Mouse (Mus musculus): Measurements from ENCODE around the gene Ccn2. TPM values are rescaled to one million over a fixed set of nuclear protein-coding genes. Genes with fewer than 3 reads are reported as not detected.

Ccn2 gene
- polyA plus RNA-seq, 1 experiment from 2014 or later, result 36.8 TPM

DNA sequence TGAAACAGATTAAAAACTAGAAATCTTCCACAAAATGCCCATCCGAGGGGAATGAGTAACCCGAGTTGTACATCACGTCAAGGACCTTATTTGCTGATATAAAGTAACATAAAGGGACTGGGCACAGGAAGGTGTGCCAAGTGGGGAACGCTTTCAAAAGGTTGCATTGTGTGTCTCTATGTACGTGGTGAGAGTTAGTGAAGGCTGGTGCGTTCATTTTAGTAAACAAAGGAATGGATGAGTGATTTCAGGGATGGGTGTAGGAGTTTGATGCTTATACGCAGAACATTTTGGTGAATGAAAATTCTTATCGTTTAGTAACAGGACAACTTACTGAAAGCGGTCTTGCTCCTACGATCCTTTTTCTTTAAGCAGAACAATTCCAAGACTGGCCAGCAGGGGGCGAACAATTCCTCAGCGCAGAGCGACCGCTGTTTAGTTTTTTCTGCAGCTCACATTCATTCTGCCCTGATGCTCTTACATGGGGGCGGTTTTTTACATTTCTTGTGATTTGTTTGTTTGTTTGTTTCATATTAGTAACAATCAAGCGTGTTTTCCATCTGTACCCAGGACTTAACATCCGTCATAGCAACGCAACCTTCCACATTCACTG lies 35.3 kb downstream of the Ccn2 start:
- Histone ChIP-seq H3K27ac (replicated peaks) (no peak overlapping the region), H3K9me3 (no peaks in the 10 kb centered on the region), H3K4me1 (peaks cover 27% of the 10 kb centered on the region), H3K9ac (no peak overlapping the region), H3K36me3 (no peaks in the 10 kb centered on the region), H3K4me3 (no peak overlapping the region), H3K4me2 (peak overlapping the region; percentile 58), H3K27me3 (replicated peaks) (no peaks in the 10 kb centered on the region)
- WGBS, result 24% methylated on average over 18 of the region's 18 CpGs
- ATAC-seq (ENCODE audit: extremely low read depth, insufficient number of reproducible peaks, low FRiP score, low TSS enrichment), result no peak

DNA sequence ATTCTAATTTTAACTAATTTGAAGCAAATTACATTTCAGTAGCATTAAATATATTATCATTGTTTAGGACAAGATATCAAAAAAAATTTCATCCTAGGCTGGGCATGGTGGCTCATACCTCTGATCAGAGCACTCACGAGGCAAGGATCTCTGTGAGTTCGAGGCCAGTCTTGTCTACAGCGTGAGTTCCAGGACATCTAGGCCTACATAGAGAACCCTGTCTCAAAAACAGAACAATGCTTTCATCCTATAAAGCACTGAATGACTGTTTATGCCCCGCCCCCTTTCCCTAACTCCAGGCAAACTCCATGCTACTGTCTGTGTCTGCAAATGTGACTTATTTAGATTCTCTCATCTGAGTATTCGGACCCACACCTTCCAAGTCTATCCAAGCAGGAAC lies 35.9 kb downstream of the Ccn2 start:
- H3K27ac ChIP-seq (replicated peaks), result no peak overlapping the region
- no peak overlapping the region for H3K9ac ChIP-seq
- H3K4me2 ChIP-seq, result no peak overlapping the region
- H3K36me3 ChIP-seq, result no peaks in the 10 kb centered on the region
- H3K9me3 ChIP-seq, result no peaks in the 10 kb centered on the region
- 86% methylated on average over 5 of the region's 5 CpGs for WGBS
- ATAC-seq (ENCODE audit: extremely low read depth, insufficient number of reproducible peaks, low FRiP score, low TSS enrichment), result no peak
- H3K4me3 ChIP-seq, result no peak overlapping the region
- no peaks in the 10 kb centered on the region for H3K27me3 ChIP-seq (replicated peaks)
- peaks cover 31% of the 10 kb centered on the region for H3K4me1 ChIP-seq

DNA sequence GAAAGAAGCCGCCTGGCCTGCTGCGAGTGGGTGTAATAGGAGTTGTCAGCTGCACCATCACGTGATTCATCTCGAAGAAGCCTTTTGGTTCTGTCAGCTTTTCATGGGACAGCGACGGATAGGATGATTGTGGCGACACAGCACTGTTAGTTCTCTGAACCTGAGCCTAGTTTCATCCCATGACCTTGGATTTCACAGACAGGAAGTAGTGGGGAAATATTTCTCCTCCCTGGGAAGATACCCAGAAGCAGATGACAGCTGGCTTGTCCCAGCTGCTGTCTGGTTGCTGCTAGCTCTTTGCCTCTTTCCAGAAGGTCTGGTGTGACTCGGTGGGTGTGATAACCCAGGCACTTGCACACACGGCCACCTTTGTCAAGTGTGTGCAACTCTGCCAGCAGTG lies 39.0 kb downstream of the Ccn2 start:
- H3K9ac ChIP-seq, result peak overlapping the region; percentile 28; the same call in 1 of the 2 replicates
- WGBS, result 57% methylated on average over 9 of the region's 9 CpGs
- no peaks in the 10 kb centered on the region for H3K36me3 ChIP-seq
- H3K27ac ChIP-seq (replicated peaks), result peak overlapping the region; percentile 48
- no peaks in the 10 kb centered on the region for H3K27me3 ChIP-seq (replicated peaks)
- no peaks in the 10 kb centered on the region for H3K9me3 ChIP-seq
- H3K4me1 ChIP-seq, result peaks cover 36% of the 10 kb centered on the region
- no peak overlapping the region for H3K4me2 ChIP-seq
- no peak for ATAC-seq (ENCODE audit: extremely low read depth, insufficient number of reproducible peaks, low FRiP score, low TSS enrichment)
- H3K4me3 ChIP-seq, result no peak overlapping the region

DNA sequence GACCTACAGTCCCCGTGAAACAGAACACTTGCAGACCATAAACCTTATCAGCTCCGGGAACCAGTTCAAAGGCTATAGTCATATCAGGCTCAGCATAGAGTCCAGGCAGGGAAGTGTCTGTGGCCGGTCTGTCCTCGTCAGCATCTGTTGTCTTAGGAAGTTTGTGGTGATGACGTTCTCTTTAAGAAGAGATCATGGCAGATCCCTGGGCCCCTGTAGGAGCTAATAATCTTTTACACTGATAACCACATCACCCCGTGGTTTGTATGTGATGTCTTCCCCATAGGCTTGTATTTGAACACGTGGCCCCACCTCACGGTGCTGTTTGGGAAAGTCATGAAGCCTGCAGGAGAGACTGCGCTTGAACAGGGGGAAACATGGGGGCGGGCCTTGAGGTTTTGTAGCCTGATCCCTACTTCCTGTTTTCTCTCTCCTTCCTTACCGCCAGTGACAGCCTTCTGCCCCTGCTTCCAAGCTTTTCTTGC lies 40.1 kb downstream of the Ccn2 start:
- no peak for ATAC-seq (ENCODE audit: extremely low read depth, insufficient number of reproducible peaks, low FRiP score, low TSS enrichment)
- Histone ChIP-seq H3K36me3 (no peaks in the 10 kb centered on the region), H3K4me1 (peaks cover 39% of the 10 kb centered on the region), H3K4me3 (no peak overlapping the region), H3K9me3 (no peaks in the 10 kb centered on the region), H3K27ac (replicated peaks) (peak overlapping the region; percentile 48), H3K4me2 (peak overlapping the region; percentile 28; the same call in 1 of the 2 replicates), H3K27me3 (replicated peaks) (no peaks in the 10 kb centered on the region), H3K9ac (no peak overlapping the region)
- WGBS, result 21% methylated on average over 11 of the region's 11 CpGs

DNA sequence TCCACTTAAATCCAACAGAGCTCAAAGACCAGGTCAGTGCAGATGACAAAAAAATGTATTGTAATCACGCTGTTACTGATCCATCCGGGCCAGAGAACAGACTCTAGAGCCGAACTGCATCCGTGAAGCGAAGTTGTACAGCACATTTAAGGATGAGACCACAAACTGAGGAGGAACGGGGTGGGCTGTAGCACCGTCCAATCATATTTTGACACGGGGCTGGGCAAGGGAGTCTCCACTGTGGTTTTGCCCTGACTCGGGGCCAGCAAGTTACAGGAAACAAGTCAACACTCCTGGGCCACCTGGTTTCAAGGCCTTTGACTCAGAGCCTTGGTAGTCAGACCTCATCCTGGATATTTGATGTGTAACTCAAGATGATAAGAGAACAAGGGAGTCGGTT lies 40.6 kb downstream of the Ccn2 start:
- Histone ChIP-seq H3K27me3 (replicated peaks) (no peaks in the 10 kb centered on the region), H3K9me3 (no peaks in the 10 kb centered on the region), H3K27ac (replicated peaks) (peak overlapping the region; percentile 48), H3K36me3 (no peaks in the 10 kb centered on the region), H3K4me2 (no peak overlapping the region), H3K4me1 (peaks cover 39% of the 10 kb centered on the region), H3K4me3 (no peak overlapping the region), H3K9ac (no peak overlapping the region)
- 78% methylated on average over 10 of the region's 10 CpGs for WGBS
- ATAC-seq (ENCODE audit: extremely low read depth, insufficient number of reproducible peaks, low FRiP score, low TSS enrichment), result no peak

DNA sequence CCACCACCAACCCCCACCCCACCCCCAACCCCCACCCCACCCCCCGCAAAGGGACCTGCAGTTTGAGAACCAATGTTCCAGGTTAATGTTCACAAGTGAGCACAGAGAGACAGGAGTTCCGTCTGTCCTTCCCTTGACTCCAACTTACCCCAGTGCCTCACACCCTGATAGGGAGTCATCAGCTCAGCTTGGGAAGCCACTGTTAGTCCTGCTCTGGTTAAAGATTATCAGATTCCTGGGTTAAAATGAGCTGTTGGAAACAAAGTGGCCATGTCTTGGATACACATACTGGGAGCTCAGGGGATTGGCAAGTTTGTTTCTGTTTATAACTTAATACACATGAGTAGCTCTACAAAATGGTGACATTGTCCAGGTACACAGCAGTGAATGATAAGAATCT lies 41.7 kb downstream of the Ccn2 start:
- no peak overlapping the region for H3K4me3 ChIP-seq
- H3K9ac ChIP-seq, result no peak overlapping the region
- no peak overlapping the region for H3K27ac ChIP-seq (replicated peaks)
- no peaks in the 10 kb centered on the region for H3K27me3 ChIP-seq (replicated peaks)
- H3K9me3 ChIP-seq, result no peaks in the 10 kb centered on the region
- H3K4me2 ChIP-seq, result no peak overlapping the region
- WGBS, result 65% methylated on average over 2 of the region's 2 CpGs
- no peaks in the 10 kb centered on the region for H3K36me3 ChIP-seq
- ATAC-seq (ENCODE audit: extremely low read depth, insufficient number of reproducible peaks, low FRiP score, low TSS enrichment), result no peak
- H3K4me1 ChIP-seq, result peaks cover 39% of the 10 kb centered on the region

DNA sequence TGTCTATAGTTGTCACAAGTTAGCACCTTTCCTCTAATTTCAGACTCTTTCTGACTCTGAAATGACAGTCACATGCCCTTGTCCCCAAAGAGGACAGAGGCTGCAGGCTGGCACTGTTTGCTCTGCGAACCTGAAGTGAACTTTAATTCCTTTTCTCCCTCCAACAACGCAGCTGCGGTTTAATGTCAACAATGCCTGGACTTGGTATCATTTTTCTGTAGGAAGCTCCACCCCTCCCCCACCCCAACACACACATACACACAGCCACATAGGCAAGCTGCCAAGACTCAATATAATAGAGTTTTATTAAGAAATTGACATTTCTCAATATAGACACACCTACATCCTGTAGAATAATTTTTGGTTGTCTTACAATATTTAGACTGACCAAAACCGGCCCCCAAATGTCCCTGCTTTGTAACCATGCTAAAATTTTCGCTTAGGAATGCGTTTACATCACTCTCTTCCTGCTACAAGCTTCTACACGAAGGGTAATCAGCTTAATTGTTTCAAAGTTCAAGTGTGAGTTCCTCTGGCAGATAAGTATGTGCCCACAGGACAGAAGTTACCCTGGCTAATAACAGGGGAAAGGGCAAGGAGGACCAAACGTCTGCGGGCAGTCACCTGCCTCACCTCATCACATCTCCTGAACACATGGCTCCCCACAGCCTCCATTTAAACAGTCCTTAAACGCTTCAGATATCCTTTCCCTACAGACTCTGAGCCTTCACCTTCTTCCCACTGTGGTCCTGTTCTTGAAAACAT lies 43.2 kb downstream of the Ccn2 start:
- Histone ChIP-seq H3K36me3 (no peaks in the 10 kb centered on the region), H3K27ac (replicated peaks) (no peak overlapping the region), H3K4me1 (peaks cover 39% of the 10 kb centered on the region), H3K9ac (no peak overlapping the region), H3K9me3 (no peaks in the 10 kb centered on the region), H3K4me2 (peak overlapping the region; percentile 7; the same call in 1 of the 2 replicates), H3K27me3 (replicated peaks) (no peaks in the 10 kb centered on the region), H3K4me3 (no peak overlapping the region)
- ATAC-seq (ENCODE audit: extremely low read depth, insufficient number of reproducible peaks, low FRiP score, low TSS enrichment), result no peak
- WGBS, result 34% methylated on average over 10 of the region's 10 CpGs

DNA sequence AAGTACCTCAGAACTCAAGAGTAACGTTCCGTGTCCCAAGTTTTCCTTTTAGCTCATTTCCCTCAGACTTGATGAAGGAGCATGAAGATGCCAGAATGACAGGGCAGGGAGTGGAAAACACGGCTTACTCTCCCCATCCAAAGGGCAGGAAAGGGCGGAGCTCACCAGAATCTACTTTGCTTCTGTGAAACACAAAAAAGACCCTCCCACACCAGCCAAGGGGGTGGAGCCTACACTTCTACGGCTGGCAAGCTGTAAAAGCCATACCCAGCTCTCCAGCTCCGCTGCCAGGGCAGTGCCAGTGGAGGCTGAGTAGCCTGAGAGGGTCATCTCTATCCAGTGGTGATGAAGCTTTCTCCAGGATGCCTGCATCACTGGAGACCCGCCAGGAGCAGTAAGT lies 44.4 kb downstream of the Ccn2 start:
- no peak overlapping the region for H3K4me3 ChIP-seq
- no peak overlapping the region for H3K27ac ChIP-seq (replicated peaks)
- H3K4me1 ChIP-seq, result peaks cover 33% of the 10 kb centered on the region
- no peaks in the 10 kb centered on the region for H3K27me3 ChIP-seq (replicated peaks)
- 60% methylated on average over 7 of the region's 7 CpGs for WGBS
- no peaks in the 10 kb centered on the region for H3K9me3 ChIP-seq
- no peak overlapping the region for H3K9ac ChIP-seq
- no peaks in the 10 kb centered on the region for H3K36me3 ChIP-seq
- no peak overlapping the region for H3K4me2 ChIP-seq
- no peak for ATAC-seq (ENCODE audit: extremely low read depth, insufficient number of reproducible peaks, low FRiP score, low TSS enrichment)

DNA sequence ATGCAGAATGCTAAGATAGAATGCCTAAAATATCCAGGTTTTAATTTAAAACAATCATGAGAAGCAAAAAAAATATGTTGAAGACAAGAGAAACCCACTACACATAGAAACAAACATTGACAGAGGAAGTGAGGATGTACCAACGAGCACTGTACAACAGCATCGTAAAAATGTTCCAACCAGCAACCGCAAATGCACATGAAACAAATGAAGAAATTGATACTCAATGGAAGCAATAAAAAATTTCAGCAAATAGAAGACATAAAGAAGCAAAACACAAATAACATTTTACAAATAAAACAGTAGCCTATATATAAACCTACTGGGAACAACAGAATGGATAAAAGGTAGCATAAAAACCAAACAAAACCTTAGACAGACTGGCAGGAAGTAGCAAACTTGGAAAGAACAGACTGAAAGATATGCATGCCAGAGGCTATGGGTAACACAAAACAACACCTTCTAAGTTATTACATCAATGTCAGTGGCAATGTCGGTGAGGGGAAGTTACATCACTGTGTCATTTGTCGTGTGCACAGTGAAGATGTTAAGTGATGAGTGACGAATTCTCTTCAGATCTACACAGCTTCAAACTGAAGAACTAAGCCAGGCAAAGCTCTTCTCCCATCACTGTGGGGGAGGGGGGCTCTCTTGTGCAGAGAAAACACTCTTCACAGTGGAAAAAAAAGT lies 45.1 kb downstream of the Ccn2 start:
- 61% methylated on average over 6 of the region's 6 CpGs for WGBS
- H3K4me2 ChIP-seq, result no peak overlapping the region
- H3K4me3 ChIP-seq, result no peak overlapping the region
- H3K27ac ChIP-seq (replicated peaks), result no peak overlapping the region
- no peaks in the 10 kb centered on the region for H3K9me3 ChIP-seq
- H3K4me1 ChIP-seq, result peaks cover 26% of the 10 kb centered on the region
- H3K27me3 ChIP-seq (replicated peaks), result no peaks in the 10 kb centered on the region
- no peak overlapping the region for H3K9ac ChIP-seq
- H3K36me3 ChIP-seq, result no peaks in the 10 kb centered on the region
- no peak for ATAC-seq (ENCODE audit: extremely low read depth, insufficient number of reproducible peaks, low FRiP score, low TSS enrichment)

DNA sequence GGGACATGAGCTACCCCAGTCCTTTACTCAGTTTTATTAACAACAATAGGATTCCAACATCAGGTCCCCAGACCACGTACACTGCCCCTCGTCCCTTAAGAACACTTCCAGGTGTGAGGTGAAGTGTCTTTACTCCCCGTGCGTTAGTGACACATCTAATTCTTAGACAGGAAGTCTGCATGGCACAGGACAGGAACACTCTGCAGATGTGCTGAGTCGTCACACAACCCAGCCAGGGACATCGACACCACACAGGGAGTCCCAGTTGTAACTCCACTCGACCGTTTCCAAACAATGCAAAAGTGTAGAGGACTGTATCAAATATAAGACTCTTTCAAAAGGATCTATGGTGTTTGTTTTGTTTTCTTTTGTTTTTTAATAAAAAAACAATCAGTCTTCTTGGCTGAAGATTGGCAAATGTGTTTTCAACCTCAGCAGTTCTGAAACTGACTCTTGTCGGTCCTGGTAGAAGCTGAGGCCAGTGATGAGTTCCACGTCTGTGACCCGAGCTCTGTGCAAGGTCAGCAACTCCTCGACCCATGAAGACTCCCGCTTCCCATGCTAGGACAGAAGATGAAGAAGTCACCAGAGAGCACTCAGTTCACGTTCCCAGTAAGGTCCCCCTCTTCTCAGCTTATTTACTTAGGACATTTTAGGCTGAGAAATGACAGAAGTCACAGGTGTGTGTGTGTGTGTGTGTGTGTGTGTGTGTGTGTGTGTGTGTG lies 46.3 kb downstream of the Ccn2 start:
- Histone ChIP-seq H3K4me1 (peaks cover 19% of the 10 kb centered on the region), H3K9ac (no peak overlapping the region), H3K36me3 (no peaks in the 10 kb centered on the region), H3K4me2 (no peak overlapping the region), H3K9me3 (no peaks in the 10 kb centered on the region), H3K4me3 (no peak overlapping the region), H3K27ac (replicated peaks) (no peak overlapping the region), H3K27me3 (replicated peaks) (no peaks in the 10 kb centered on the region)
- no peak for ATAC-seq (ENCODE audit: extremely low read depth, insufficient number of reproducible peaks, low FRiP score, low TSS enrichment)
- WGBS, result 60% methylated on average over 14 of the region's 14 CpGs
